In the genomic region with DNA sequence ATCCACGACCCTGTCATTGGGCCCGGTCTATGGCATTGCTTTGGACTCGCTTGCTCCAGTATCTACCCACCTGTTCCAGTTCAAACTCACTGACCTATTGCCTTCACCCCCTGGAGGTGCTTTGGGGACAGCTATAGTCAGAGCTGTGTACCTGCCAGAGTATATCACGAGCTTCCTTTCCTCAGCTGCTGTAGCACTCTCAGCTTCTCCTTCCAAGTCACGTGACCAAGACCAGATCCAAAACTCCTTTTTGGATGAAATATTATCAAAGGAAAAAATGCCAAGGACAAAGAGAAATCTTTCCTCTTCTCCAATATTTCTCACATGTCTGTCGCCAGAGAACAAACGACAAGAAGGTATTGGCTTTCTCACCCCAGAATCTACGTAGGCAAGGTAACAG, we compare ENCODE assay signal across 30 mouse cellular contexts.
DNase-seq lines count a peak whose midpoint lies in the region; ATAC-seq lines count a peak whose summit lies in the region.
"Had no signal": no experiment of that assay in that cellular context is flagged by ENCODE, and none has a peak within 500 bp of the region (broad histone marks: within the 10 kb centered on the region; RNA-seq: fewer than 3 reads in every experiment).

No protein-coding gene starts in this region.

- H3K4me3 ChIP-seq in intestine, embryonic 16.5 days (ENCODE audit: low read length): no peak overlapping the region
- H3K4me3 ChIP-seq: embryonic facial prominence, embryonic 10.5 days; embryonic facial prominence, embryonic 15.5 days; forebrain, embryonic 12.5 days; heart, embryonic 13.5 days; hindbrain, embryonic 10.5 days; hindbrain, embryonic 15.5 days; liver, embryonic 12.5 days; megakaryocyte, embryonic 14.5 days; midbrain, embryonic 13.5 days; stomach, embryonic 15.5 days had no signal

- ATAC-seq in frontal cortex, adult (ENCODE audit: low TSS enrichment): peak; percentile 69
- no peak for ATAC-seq in intestine, embryonic 16.5 days
- ATAC-seq: liver, embryonic 12.5 days; liver, postnatal 0 days; midbrain, embryonic 13.5 days; Patski had no signal

- no peaks in the 10 kb centered on the region for H3K9me3 ChIP-seq in intestine, embryonic 16.5 days (ENCODE audit: control insufficient read depth, low read length)
- H3K9me3 ChIP-seq: embryonic facial prominence, embryonic 10.5 days; embryonic facial prominence, embryonic 15.5 days; forebrain, embryonic 12.5 days; heart, embryonic 13.5 days; hindbrain, embryonic 10.5 days; hindbrain, embryonic 15.5 days; liver, embryonic 12.5 days; megakaryocyte, embryonic 14.5 days; midbrain, embryonic 13.5 days; stomach, embryonic 15.5 days had no signal

- intact Hi-C loops in left cerebral cortex, postnatal 14 days (cut with DNase I): no loop called here
- intact Hi-C loops in left cerebral cortex, postnatal 10 days (cut with DNase I): no loop called here
- intact Hi-C loops in left cerebral cortex, postnatal 36 days (cut with DNase I): no loop called here

- 88% methylated on average over 8 of the region's 8 CpGs for WGBS in intestine, embryonic 16.5 days

- H3K4me2 ChIP-seq in intestine, embryonic 16.5 days (ENCODE audit: low read depth, low read length): no peak overlapping the region
- H3K4me2 ChIP-seq: embryonic facial prominence, embryonic 15.5 days; forebrain, embryonic 12.5 days; heart, embryonic 13.5 days; hindbrain, embryonic 15.5 days; liver, embryonic 12.5 days; midbrain, embryonic 13.5 days; stomach, embryonic 15.5 days had no signal

- peak; percentile 5 to 68 for DNase-seq in adrenal gland, adult (ENCODE audit: inconsistent age in 2 of 2, low spot score in 1 of 2)
- DNase-seq in adrenal gland, adult 18-20 months (ENCODE audit: low spot score in 2 of 2): no peak
- no peak for DNase-seq in frontal cortex, postnatal 14 days (ENCODE audit: low spot score in 2 of 2)
- DNase-seq in left cerebral cortex, postnatal 14 days (ENCODE audit: low spot score in 2 of 2): peak; percentile 12 to 33
- no peak for DNase-seq in left cerebral cortex, postnatal 10 days (ENCODE audit: extremely low spot score in 1 of 2, low spot score in 2 of 2)
- DNase-seq in left cerebral cortex, postnatal 36 days (ENCODE audit: low spot score in 2 of 2): peak; percentile 9 to 27
- DNase-seq: cerebellum, adult 8-10 months; cerebellum, postnatal 25 days; gastrocnemius, postnatal 10 days; heart, postnatal 10 days; kidney, adult 8-10 months; kidney, postnatal 4 days; liver, postnatal 0 days; lung, postnatal 4 days; right cerebral cortex, postnatal 14 days; thymus, postnatal 25 days had no signal

- no peaks in the 10 kb centered on the region for H3K36me3 ChIP-seq in intestine, embryonic 16.5 days (ENCODE audit: control insufficient read depth, insufficient read depth, low read length)
- H3K36me3 ChIP-seq: embryonic facial prominence, embryonic 10.5 days; embryonic facial prominence, embryonic 15.5 days; forebrain, embryonic 12.5 days; heart, embryonic 13.5 days; hindbrain, embryonic 10.5 days; hindbrain, embryonic 15.5 days; liver, embryonic 12.5 days; midbrain, embryonic 13.5 days; stomach, embryonic 15.5 days had no signal

- H3K4me1 ChIP-seq in intestine, embryonic 16.5 days (ENCODE audit: control insufficient read depth, insufficient read depth, low read length): no peaks in the 10 kb centered on the region
- H3K4me1 ChIP-seq: embryonic facial prominence, embryonic 10.5 days; embryonic facial prominence, embryonic 15.5 days; forebrain, embryonic 12.5 days; heart, embryonic 13.5 days; hindbrain, embryonic 10.5 days; hindbrain, embryonic 15.5 days; liver, embryonic 12.5 days; megakaryocyte, embryonic 14.5 days; midbrain, embryonic 13.5 days; stomach, embryonic 15.5 days had no signal

- H3K27ac ChIP-seq in intestine, embryonic 16.5 days (ENCODE audit: low read length): no peak overlapping the region
- H3K27ac ChIP-seq: embryonic facial prominence, embryonic 10.5 days; embryonic facial prominence, embryonic 15.5 days; forebrain, embryonic 12.5 days; heart, embryonic 13.5 days; hindbrain, embryonic 10.5 days; hindbrain, embryonic 15.5 days; kidney, postnatal 0 days; liver, embryonic 12.5 days; midbrain, embryonic 13.5 days; stomach, embryonic 15.5 days had no signal

- H3K9ac ChIP-seq in intestine, embryonic 16.5 days (ENCODE audit: low read depth, low read length): no peak overlapping the region
- H3K9ac ChIP-seq: embryonic facial prominence, embryonic 15.5 days; forebrain, embryonic 12.5 days; heart, embryonic 13.5 days; hindbrain, embryonic 15.5 days; liver, embryonic 12.5 days; liver, postnatal 0 days; midbrain, embryonic 13.5 days; stomach, embryonic 15.5 days had no signal

- no peaks in the 10 kb centered on the region for H3K27me3 ChIP-seq in intestine, embryonic 16.5 days (replicated peaks; ENCODE audit: control insufficient read depth, insufficient read depth, low read length)
- H3K27me3 ChIP-seq: embryonic facial prominence, embryonic 15.5 days; forebrain, embryonic 12.5 days; heart, embryonic 13.5 days; hindbrain, embryonic 15.5 days; liver, embryonic 12.5 days; megakaryocyte, embryonic 14.5 days; midbrain, embryonic 13.5 days; stomach, embryonic 15.5 days had no signal

Comparison
In these comparisons a context has a peak if more than half of its experiments do, and no peak if none do; other contexts are left out.
1. DNase-seq: peak in adrenal gland, adult (2 of 2), left cerebral cortex, postnatal 14 days (2 of 2) and left cerebral cortex, postnatal 36 days (2 of 2); none in adrenal gland, adult 18-20 months (0 of 2), frontal cortex, postnatal 14 days (0 of 2) and left cerebral cortex, postnatal 10 days (0 of 2).